Mouse (Mus musculus) liver, embryonic 14.5 days (tissue): ENCODE measurements at regions not wholly inside any gene's neighbourhood (a gene's known extent, or its start where the extent isn't known, plus 50 kb on each side); places are given as distances from the start of the nearest gene placed in this dataset.

ENCODE experiments used
- ATAC-seq: fragments of 200-750 bp; cut with Nextera tagmentation; 2 replicates; pipeline ENCODE4 v1.8.0; 2017; ENCODE audit warnings: moderate number of reproducible peaks, mild to moderate bottlenecking, moderate library complexity; ENCODE audit not compliant: insufficient read depth
- DNase-seq, 3 experiments: peaks; one replicate each; pipeline ENCODE4 v3.0.0-alpha.2; 2012 to 2013; ENCODE audit warnings: low read depth in 3 of 3, low spot score in 3 of 3
- H3K27ac ChIP-seq: fragments of 300-500 bp; sonication (generic); 2 replicates; pipeline ENCODE4 v1.5.1; 2014; ENCODE audit warnings: moderate library complexity, mild to moderate bottlenecking, control low read depth, inconsistent platforms
- H3K27me3 ChIP-seq: fragments of 300-500 bp; sonication (generic); 2 replicates; pipeline ENCODE4 v1.6.1; 2014; ENCODE audit warnings: mild to moderate bottlenecking, low read length, moderate library complexity; ENCODE audit not compliant: control insufficient read depth, insufficient read depth
- H3K36me3 ChIP-seq: fragments of 300-500 bp; sonication (generic); replicated peaks from 2 replicates; pipeline ENCODE4 v1.6.1; 2014; ENCODE audit warnings: low read depth; ENCODE audit not compliant: control insufficient read depth, insufficient read depth
- H3K4me1 ChIP-seq, 2 experiments: fragments of 200-500 bp in 1 of 2; fragments of 300-500 bp in 1 of 2; sonication (generic) in 1 of 2; replicated peaks; 2 replicates each; pipeline ENCODE4 v1.6.1; 2012 to 2014; ENCODE audit warnings: antibody characterized with exemption in 1 of 2, inconsistent platforms in 1 of 2, low read length in 1 of 2; ENCODE audit not compliant: control insufficient read depth in 2 of 2, insufficient read depth in 2 of 2
- H3K4me2 ChIP-seq: fragments of 300-500 bp; sonication (generic); 2 replicates; pipeline ENCODE4 v1.6.1; 2014; ENCODE audit warnings: low read depth, mild to moderate bottlenecking, control low read depth, moderate library complexity
- H3K4me3 ChIP-seq, 2 experiments: fragments of 200-500 bp in 1 of 2; fragments of 300-500 bp in 1 of 2; sonication (generic) in 1 of 2; 2 replicates each; pipeline ENCODE4 v1.5.1; 2012 to 2014; ENCODE audit warnings: low read depth in 2 of 2, low read length in 2 of 2, mild to moderate bottlenecking in 2 of 2, control low read depth in 1 of 2, inconsistent platforms in 1 of 2, moderate library complexity in 1 of 2; ENCODE audit not compliant: insufficient read depth in 1 of 2
- H3K9ac ChIP-seq: fragments of 300-500 bp; sonication (generic); replicated peaks from 2 replicates; pipeline ENCODE4 v1.6.1; 2014; ENCODE audit warnings: mild to moderate bottlenecking, control low read depth, moderate library complexity
- H3K9me3 ChIP-seq: fragments of 300-500 bp; sonication (generic); 2 replicates; pipeline ENCODE4 v1.6.1; 2016; ENCODE audit warnings: low read length, mixed read lengths; ENCODE audit not compliant: control insufficient read depth
- CTCF ChIP-seq: IDR thresholded peaks from 2 replicates; pipeline ENCODE4 v1.5.1; 2016; ENCODE audit warnings: antibody characterized with exemption, low read depth, control low read depth
- EP300 ChIP-seq: IDR thresholded peaks from 2 replicates; pipeline ENCODE4 v1.6.1; 2016; ENCODE audit warnings: antibody characterized with exemption, low read depth
- WGBS: fragments of 180-500 bp; shearing (Covaris S2); extraction: QIAGEN DNeasy Blood & Tissue Kit; methylation state at CpG from one replicate; pipeline ENCODE4 v1.1.7; 2014; ENCODE audit not compliant: insufficient replicate concordance; 5-methylcytosine and 5-hydroxymethylcytosine counted together

GRCm38 (mm10) chr1:98192671-98193070 is 97.2 kb upstream of the Pam start:
- ATAC-seq (no peak), DNase-seq (no peak)
- Histone ChIP-seq H3K27me3 (no peaks in the 10 kb centered on the region), H3K9ac (no peak overlapping the region), H3K36me3 (no peaks in the 10 kb centered on the region), H3K4me2 (no peak overlapping the region), H3K4me1 (no peaks in the 10 kb centered on the region), H3K4me3 (no peak overlapping the region), H3K27ac (no peak overlapping the region), H3K9me3 (no peaks in the 10 kb centered on the region)
- TF ChIP-seq EP300 (no peak), CTCF (no peak)
- WGBS: 62% methylated on average over 4 of the region's 4 CpGs

GRCm38 (mm10) chr1:98192044-98192484 is 96.6 kb upstream of the Pam start:
- TF ChIP-seq EP300 (no peak), CTCF (no peak)
- no peak for ATAC-seq

GRCm38 (mm10) chr1:98191331-98191730 is 95.9 kb upstream of the Pam start:
- no peak for ATAC-seq

More at GRCm38 (mm10) chr1:98192044-98192484, 96.6 kb upstream of the Pam start:
- no peaks in the 10 kb centered on the region for H3K9me3 ChIP-seq
- H3K4me2 ChIP-seq: no peak overlapping the region
- WGBS: 58% methylated on average over 8 of the region's 8 CpGs
- H3K27me3 ChIP-seq: no peaks in the 10 kb centered on the region
- H3K27ac ChIP-seq: no peak overlapping the region
- DNase-seq: no peak
- no peak overlapping the region for H3K4me3 ChIP-seq
- no peak overlapping the region for H3K9ac ChIP-seq
- H3K36me3 ChIP-seq: no peaks in the 10 kb centered on the region
- H3K4me1 ChIP-seq: no peaks in the 10 kb centered on the region

GRCm38 (mm10) chr1:98190741-98191140 is 95.3 kb upstream of the Pam start:
- no peak overlapping the region for H3K4me3 ChIP-seq
- DNase-seq: no peak
- 40% methylated on average over 6 of the region's 6 CpGs for WGBS

More at GRCm38 (mm10) chr1:98191331-98191730, 95.9 kb upstream of the Pam start:
- H3K9me3 ChIP-seq: no peaks in the 10 kb centered on the region
- no peak overlapping the region for H3K4me3 ChIP-seq
- H3K27me3 ChIP-seq: no peaks in the 10 kb centered on the region
- WGBS: 41% methylated on average over 2 of the region's 2 CpGs
- H3K4me1 ChIP-seq: no peaks in the 10 kb centered on the region
- DNase-seq: no peak
- no peak for TF ChIP-seq EP300
- TF ChIP-seq CTCF: no peak
- H3K4me2 ChIP-seq: no peak overlapping the region
- H3K9ac ChIP-seq: no peak overlapping the region
- H3K27ac ChIP-seq: no peak overlapping the region
- no peaks in the 10 kb centered on the region for H3K36me3 ChIP-seq

GRCm38 (mm10) chr1:98189991-98190471 is 94.6 kb upstream of the Pam start:
- Histone ChIP-seq H3K36me3 (no peaks in the 10 kb centered on the region), H3K4me2 (no peak overlapping the region), H3K27ac (no peak overlapping the region), H3K4me3 (no peak overlapping the region), H3K4me1 (no peaks in the 10 kb centered on the region), H3K9me3 (no peaks in the 10 kb centered on the region), H3K9ac (no peak overlapping the region), H3K27me3 (no peaks in the 10 kb centered on the region)
- WGBS: 69% methylated on average over 6 of the region's 6 CpGs
- DNase-seq: no peak
- ATAC-seq: no peak
- no peak for TF ChIP-seq EP300
- TF ChIP-seq CTCF: no peak

More at GRCm38 (mm10) chr1:98190741-98191140, 95.3 kb upstream of the Pam start:
- no peak for ATAC-seq
- no peaks in the 10 kb centered on the region for H3K9me3 ChIP-seq
- no peak overlapping the region for H3K27ac ChIP-seq
- TF ChIP-seq CTCF: no peak
- no peak for TF ChIP-seq EP300
- H3K27me3 ChIP-seq: no peaks in the 10 kb centered on the region
- no peaks in the 10 kb centered on the region for H3K36me3 ChIP-seq
- no peak overlapping the region for H3K4me2 ChIP-seq
- H3K9ac ChIP-seq: no peak overlapping the region
- H3K4me1 ChIP-seq: no peaks in the 10 kb centered on the region
